Mouse (Mus musculus): ENCODE measurements at regions not wholly inside any gene's neighbourhood (a gene's known extent, or its start where the extent isn't known, plus 50 kb on each side); places are given as distances from the start of the nearest gene placed in this dataset.
"Not testable (repeated sequence)": the region's sequence is repeated elsewhere in the genome, so short reads cannot be mapped to it uniquely, and the experiment has no call there.

- DNase-seq: no peak
Observed at GRCm38 (mm10) chr7:83399668-83400067, 185.1 kb upstream of the Tmc3 start.

- DNase-seq: no peak
Observed at GRCm38 (mm10) chr7:83401001-83401400, 183.7 kb upstream of the Tmc3 start.

GRCm38 (mm10) chr7:83412745-83413144 is 172.0 kb upstream of the Tmc3 start:
- DNase-seq: not testable (repeated sequence)

GRCm38 (mm10) chr7:83429929-83430556 is 154.7 kb upstream of the Tmc3 start:
- DNase-seq: no peak

GRCm38 (mm10) chr7:83431094-83431493 is 153.6 kb upstream of the Tmc3 start:
- DNase-seq: peak; percentile 57

GRCm38 (mm10) chr7:83432843-83433242 is 151.9 kb upstream of the Tmc3 start:
- DNase-seq: no peak

GRCm38 (mm10) chr7:83433959-83434715 is 150.6 kb upstream of the Tmc3 start:
- DNase-seq: no peak

- DNase-seq: peak; percentile 24
Observed at GRCm38 (mm10) chr7:83438538-83439393, 146.0 kb upstream of the Tmc3 start.

- no peak for DNase-seq
Observed at GRCm38 (mm10) chr7:83443596-83444278, 141.0 kb upstream of the Tmc3 start.

- no peak for DNase-seq
Observed at GRCm38 (mm10) chr7:83444279-83444615, 140.5 kb upstream of the Tmc3 start.

GRCm38 (mm10) chr7:83445181-83445926 is 139.4 kb upstream of the Tmc3 start:
- no peak for DNase-seq

GRCm38 (mm10) chr7:83450346-83450745 is 134.4 kb upstream of the Tmc3 start:
- DNase-seq: no peak

- no peak for DNase-seq
Observed at GRCm38 (mm10) chr7:83452309-83452708, 132.4 kb upstream of the Tmc3 start.

- DNase-seq: no peak
Observed at GRCm38 (mm10) chr7:83459520-83459919, 125.2 kb upstream of the Tmc3 start.

GRCm38 (mm10) chr7:83467006-83467405 is 117.7 kb upstream of the Tmc3 start:
- no peak for DNase-seq

GRCm38 (mm10) chr7:83469856-83470255 is 114.9 kb upstream of the Tmc3 start:
- not testable (repeated sequence) for DNase-seq

GRCm38 (mm10) chr7:83471111-83471510 is 113.6 kb upstream of the Tmc3 start:
- DNase-seq: no peak

- DNase-seq: no peak
Observed at GRCm38 (mm10) chr7:83474471-83474870, 110.3 kb upstream of the Tmc3 start.

GRCm38 (mm10) chr7:83474986-83475385 is 109.7 kb upstream of the Tmc3 start:
- DNase-seq: no peak

GRCm38 (mm10) chr7:83475438-83476160 is 109.1 kb upstream of the Tmc3 start:
- DNase-seq: peak; percentile 17

- DNase-seq: no peak
Observed at GRCm38 (mm10) chr7:83476161-83476495, 108.6 kb upstream of the Tmc3 start.

Data from gastrocnemius, postnatal 10 days (tissue).